Mouse (Mus musculus): ENCODE measurements around the gene Asb8. TPM values are rescaled to one million over a fixed set of nuclear protein-coding genes. Genes with fewer than 3 reads are reported as not detected.
A peak's percentile ranks its signal among the peaks of the same experiment; 100 is the strongest.

The Asb8 gene
- polyA plus RNA-seq, 1 experiment from 2014 or later: 46.7 TPM

DNA sequence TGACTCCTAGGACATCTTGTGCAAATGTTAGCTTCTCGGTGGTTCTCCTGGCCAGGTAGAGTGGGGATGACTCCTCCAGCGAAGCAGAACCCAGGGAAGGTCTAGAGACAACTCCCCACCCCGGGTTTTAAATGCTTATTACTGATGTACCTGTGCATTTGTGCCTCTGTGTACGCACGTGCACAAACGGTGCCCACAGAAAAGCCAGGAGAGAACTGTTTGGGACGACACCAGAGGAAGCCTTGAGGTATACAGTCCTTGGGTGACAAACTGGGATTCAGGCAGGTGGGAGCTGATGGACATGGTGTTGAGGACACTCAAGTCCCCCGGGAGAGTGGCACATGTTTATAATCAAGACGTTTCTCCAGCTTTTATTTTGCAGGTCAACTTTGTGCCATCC, 5.5 kb upstream of the Asb8 start:
- Histone ChIP-seq H3K36me3 (no peaks in the 10 kb centered on the region), H3K9me3 (no peaks in the 10 kb centered on the region), H3K27ac (no peak overlapping the region), H3K27me3 (peaks cover 87% of the 10 kb centered on the region), H3K9ac (no peak overlapping the region), H3K4me1 (peaks cover 14% of the 10 kb centered on the region), H3K4me3 (no peak overlapping the region), H3K4me2 (no peak overlapping the region)
- ATAC-seq (ENCODE audit: insufficient number of reproducible peaks, low FRiP score, low TSS enrichment, low read depth): no peak
- 58% methylated on average over 9 of the region's 9 CpGs for WGBS

DNA sequence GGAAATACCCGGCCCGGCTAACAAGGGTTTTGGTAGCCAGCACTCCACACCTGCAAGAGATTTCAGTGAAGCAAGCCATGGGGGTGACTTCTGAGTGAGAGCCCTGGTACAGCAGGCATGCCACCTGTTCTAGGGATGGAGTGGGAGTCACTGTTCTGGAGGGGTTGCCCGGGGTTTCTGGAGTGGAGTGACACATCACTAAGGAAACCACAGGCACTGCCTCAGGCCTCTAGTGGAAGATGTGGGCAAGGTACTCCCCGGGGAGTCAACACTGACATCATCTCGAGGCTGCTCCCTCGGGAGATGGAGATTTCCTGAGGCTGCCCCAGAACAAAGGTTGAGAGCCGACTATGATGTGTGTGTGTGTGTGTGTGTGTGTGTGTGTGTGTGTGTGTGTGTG, 4.9 kb upstream of the Asb8 start:
- H3K36me3 ChIP-seq: no peaks in the 10 kb centered on the region
- H3K4me3 ChIP-seq: no peak overlapping the region
- no peak overlapping the region for H3K9ac ChIP-seq
- H3K27me3 ChIP-seq: peaks cover 89% of the 10 kb centered on the region
- ATAC-seq (ENCODE audit: insufficient number of reproducible peaks, low FRiP score, low TSS enrichment, low read depth): no peak
- no peaks in the 10 kb centered on the region for H3K9me3 ChIP-seq
- 34% methylated on average over 7 of the region's 7 CpGs for WGBS
- H3K27ac ChIP-seq: no peak overlapping the region
- H3K4me1 ChIP-seq: peaks cover 14% of the 10 kb centered on the region
- no peak overlapping the region for H3K4me2 ChIP-seq

DNA sequence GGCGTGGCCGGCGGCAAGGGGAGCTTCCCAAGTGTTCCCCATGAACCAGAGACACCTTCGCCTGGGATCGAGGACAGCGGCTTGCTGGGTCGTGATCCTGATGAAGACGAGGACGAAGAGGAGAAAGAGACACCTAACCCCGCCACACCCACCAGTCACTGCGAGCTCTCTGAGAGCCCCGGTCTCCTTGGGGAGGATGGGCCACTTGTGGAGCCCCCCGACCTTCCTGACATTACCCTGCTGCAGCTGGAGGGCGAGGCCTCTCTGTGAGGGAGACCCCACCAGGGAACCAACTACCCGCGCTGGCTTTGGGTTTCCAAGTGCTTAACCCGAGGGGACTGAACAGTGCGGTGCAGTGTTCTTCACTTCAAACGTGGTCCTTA, 3.2 kb upstream of the Asb8 start:
- H3K4me2 ChIP-seq: peak overlapping the region; percentile 81; the same call in 1 of the 2 replicates
- no peak overlapping the region for H3K4me3 ChIP-seq
- 4% methylated on average over 19 of the region's 19 CpGs for WGBS
- no peak overlapping the region for H3K27ac ChIP-seq
- no peak for ATAC-seq (ENCODE audit: insufficient number of reproducible peaks, low FRiP score, low TSS enrichment, low read depth)
- H3K27me3 ChIP-seq: peaks cover 80% of the 10 kb centered on the region
- no peak overlapping the region for H3K9ac ChIP-seq
- H3K9me3 ChIP-seq: no peaks in the 10 kb centered on the region
- no peaks in the 10 kb centered on the region for H3K36me3 ChIP-seq
- peaks cover 14% of the 10 kb centered on the region for H3K4me1 ChIP-seq

DNA sequence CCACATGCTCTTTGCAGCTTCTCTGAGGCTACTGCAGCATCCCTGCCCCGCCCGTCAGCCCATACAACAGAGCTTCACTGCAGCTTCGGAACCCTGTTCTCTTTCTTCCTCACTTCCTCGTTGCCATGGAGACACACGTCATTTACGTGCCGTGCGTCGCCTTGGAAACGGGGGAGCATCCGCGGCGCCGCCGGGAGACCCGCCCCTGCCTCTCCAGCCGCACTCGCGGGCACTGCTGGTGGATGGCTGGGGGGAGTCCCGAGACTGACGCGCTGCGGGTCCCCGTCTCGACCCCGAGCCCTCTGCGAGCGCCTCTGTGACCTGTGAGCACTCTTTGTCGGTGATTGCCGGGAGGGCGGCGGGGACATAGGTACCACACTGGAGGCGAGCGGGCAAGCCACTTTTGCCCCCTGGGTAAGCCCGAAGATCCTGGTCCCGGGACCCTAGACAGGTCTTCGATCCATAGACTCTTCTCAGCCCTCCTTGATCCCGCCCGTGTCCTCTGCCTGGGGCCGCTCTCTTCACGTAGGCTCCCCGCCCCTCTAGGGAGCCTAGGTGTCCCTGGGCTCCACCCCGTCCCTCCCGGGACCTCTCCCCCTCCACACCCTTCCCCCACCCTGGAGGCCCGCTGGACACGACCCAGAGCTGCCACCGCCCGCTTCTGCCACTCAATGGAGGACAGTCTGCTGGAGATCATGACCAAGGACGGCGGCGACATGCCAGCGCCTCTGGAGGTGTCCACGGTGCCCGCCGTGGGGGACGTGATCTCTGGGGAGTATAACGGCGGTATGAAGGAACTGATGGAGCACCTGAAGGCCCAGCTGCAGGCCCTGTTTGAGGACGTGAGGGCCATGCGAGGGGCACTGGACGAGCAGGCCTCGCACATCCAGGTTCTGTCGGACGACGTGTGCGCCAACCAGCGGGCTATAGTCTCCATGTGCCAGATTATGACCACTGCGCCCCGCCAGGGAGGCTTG, 2.5 kb upstream of the Asb8 start:
- Histone ChIP-seq H3K9me3 (no peaks in the 10 kb centered on the region), H3K27me3 (peaks cover 74% of the 10 kb centered on the region), H3K4me2 (peak overlapping the region; percentile 81), H3K27ac (no peak overlapping the region), H3K9ac (0 out of 2 replicates have a peak overlapping the region, but pooled peaks have one; percentile 4), H3K36me3 (no peaks in the 10 kb centered on the region), H3K4me1 (peaks cover 14% of the 10 kb centered on the region), H3K4me3 (peak overlapping the region; percentile 44)
- peak; percentile 47; the same call in 1 of the 2 replicates for ATAC-seq (ENCODE audit: insufficient number of reproducible peaks, low FRiP score, low TSS enrichment, low read depth)
- WGBS: 1% methylated on average over 69 of the region's 69 CpGs

DNA sequence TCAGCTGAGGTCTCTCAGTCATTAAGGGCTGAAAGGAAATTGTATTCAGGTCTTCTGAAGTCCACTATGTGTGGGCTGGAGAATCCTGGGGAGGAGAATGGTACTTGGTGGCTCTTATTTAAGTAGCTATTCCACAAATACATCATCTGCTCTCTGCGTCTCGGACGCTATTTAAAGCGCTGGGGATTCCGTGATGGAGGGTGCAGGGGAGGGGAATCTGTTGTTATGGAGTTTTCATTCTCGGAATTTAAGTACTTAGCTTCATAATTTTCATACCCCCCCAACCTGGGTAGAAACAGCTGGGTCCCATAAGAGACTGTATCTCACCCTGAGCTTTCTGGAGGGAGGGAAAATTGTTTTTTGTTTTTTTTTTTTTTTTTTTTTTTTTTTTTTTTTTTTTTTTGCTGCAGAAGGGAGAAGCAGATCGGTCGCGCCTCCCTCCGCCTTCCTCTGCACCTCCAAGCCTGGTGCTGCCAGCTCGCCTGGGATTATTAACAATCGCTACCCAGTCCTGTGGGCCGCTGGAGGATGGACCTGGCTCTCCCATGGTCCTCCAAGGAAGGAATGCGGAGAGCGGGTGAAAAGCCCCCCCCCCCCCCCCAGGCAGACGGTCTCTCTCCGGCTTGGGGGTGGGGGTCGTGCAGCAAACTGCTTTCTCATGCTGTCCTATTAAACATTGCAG, 1.7 kb upstream of the Asb8 start, which contains the start of gene Ccdc184:
Gene Ccdc184, plus strand, starts transcription at position 196 of the 682 bp plus-strand sequence.
- Histone ChIP-seq H3K9ac (0 out of 2 replicates have a peak within 1 kb of the TSS, but pooled peaks have one; percentile 4), H3K36me3 (no peaks in the 10 kb centered on the region), H3K4me3 (peak within 1 kb of the TSS; percentile 44), H3K4me1 (peaks cover 14% of the 10 kb centered on the region), H3K9me3 (no peaks in the 10 kb centered on the region), H3K27ac (no peak within 1 kb of the TSS), H3K4me2 (peak within 1 kb of the TSS; percentile 81), H3K27me3 (peaks cover 65% of the 10 kb centered on the region)
- ATAC-seq (ENCODE audit: insufficient number of reproducible peaks, low FRiP score, low TSS enrichment, low read depth): no peak
- 2% methylated on average over 17 of the region's 18 CpGs for WGBS

DNA sequence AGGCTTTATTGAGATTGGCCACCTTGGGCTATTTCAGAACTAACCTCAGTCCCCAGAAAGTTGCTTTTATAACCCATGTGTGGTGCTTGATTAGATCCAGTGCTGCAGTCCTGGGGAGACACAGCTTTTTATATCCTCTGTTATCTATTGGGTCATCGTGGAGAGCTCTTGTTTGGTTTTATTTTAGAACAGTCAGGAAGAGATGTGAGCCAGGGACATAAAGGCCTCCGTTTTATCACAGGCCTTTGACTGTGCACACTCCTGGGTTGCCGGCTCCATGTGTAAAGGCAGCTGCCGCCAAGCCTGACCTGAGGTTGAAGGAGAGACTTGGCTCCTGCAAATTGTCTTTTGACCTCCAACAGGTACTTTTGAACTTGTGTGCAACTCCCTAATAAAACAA, 2.9 kb downstream of the Asb8 start:
- no peak for ATAC-seq (ENCODE audit: insufficient number of reproducible peaks, low FRiP score, low TSS enrichment, low read depth)
- H3K4me3 ChIP-seq: no peak overlapping the region
- peaks cover 4% of the 10 kb centered on the region for H3K4me1 ChIP-seq
- H3K9me3 ChIP-seq: no peaks in the 10 kb centered on the region
- no peak overlapping the region for H3K9ac ChIP-seq
- no peak overlapping the region for H3K27ac ChIP-seq
- H3K4me2 ChIP-seq: no peak overlapping the region
- H3K27me3 ChIP-seq: peaks cover 20% of the 10 kb centered on the region
- 50% methylated on average over 4 of the region's 4 CpGs for WGBS
- H3K36me3 ChIP-seq: no peaks in the 10 kb centered on the region

DNA sequence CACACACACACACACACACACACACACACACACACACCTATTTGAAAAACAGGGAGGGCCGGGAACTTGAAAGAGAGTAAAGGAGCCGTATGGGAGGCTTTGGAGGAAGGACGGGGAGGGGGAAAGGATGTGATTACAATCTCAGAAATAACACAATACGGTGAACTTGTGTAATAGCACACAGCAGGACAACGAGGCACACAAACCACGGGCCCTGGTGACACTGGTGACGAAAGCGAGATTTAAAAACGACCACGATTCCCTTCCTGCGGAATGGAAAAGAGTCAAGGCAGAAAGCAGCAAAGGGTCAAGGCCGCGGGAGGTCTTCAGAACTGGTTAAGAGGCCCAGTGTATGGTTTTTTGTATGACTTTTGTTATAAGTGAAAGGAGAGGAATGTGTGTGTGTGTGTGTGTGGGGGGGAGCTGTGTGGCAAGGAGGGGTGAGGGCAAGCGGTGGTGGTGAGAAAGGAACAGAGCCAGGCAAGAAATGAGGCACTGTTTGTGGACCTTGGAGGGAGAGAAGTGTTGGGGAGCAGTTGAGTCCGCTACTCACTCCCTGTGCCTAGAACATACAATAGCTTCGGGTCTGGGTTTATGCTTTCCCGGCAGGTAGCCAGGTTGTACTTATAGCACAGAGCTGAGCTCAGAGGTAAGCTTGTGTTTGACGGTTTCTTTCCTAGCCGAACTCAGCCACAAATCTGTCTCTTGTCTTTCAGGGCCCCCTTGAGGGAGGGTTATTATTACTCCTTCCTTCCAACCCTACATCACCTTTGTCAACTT, 4.2 kb downstream of the Asb8 start:
- no peak overlapping the region for H3K9ac ChIP-seq
- ATAC-seq (ENCODE audit: insufficient number of reproducible peaks, low FRiP score, low TSS enrichment, low read depth): no peak
- H3K9me3 ChIP-seq: no peaks in the 10 kb centered on the region
- H3K4me3 ChIP-seq: no peak overlapping the region
- no peaks in the 10 kb centered on the region for H3K36me3 ChIP-seq
- peaks cover 9% of the 10 kb centered on the region for H3K27me3 ChIP-seq
- H3K4me1 ChIP-seq: no peaks in the 10 kb centered on the region
- no peak overlapping the region for H3K27ac ChIP-seq
- H3K4me2 ChIP-seq: no peak overlapping the region
- 64% methylated on average over 19 of the region's 19 CpGs for WGBS

DNA sequence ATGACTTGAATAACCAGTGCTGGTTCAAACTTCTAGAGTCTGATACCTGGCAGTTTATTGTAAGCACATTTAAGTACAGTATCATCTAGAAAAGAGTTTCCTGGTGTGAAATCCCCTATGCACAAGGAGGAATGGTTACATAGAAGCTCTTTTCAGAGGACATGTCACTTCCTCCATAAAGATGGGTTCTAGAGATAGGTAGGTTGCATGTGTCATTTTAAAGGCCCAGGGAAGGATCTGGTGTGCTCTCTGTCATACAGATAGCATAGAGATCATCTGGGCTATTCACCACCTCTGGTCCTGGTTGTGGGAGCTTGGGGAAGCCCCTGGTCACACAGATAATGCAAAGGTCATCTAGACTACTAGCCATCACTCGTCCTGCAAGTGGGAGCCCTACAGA, 8.2 kb downstream of the Asb8 start:
- Histone ChIP-seq H3K36me3 (no peaks in the 10 kb centered on the region), H3K9ac (no peak overlapping the region), H3K4me2 (no peak overlapping the region), H3K27ac (no peak overlapping the region), H3K27me3 (no peaks in the 10 kb centered on the region), H3K4me3 (no peak overlapping the region), H3K9me3 (no peaks in the 10 kb centered on the region), H3K4me1 (no peaks in the 10 kb centered on the region)
- 74% methylated on average over 1 of the region's 1 CpGs for WGBS
- ATAC-seq (ENCODE audit: insufficient number of reproducible peaks, low FRiP score, low TSS enrichment, low read depth): no peak

DNA sequence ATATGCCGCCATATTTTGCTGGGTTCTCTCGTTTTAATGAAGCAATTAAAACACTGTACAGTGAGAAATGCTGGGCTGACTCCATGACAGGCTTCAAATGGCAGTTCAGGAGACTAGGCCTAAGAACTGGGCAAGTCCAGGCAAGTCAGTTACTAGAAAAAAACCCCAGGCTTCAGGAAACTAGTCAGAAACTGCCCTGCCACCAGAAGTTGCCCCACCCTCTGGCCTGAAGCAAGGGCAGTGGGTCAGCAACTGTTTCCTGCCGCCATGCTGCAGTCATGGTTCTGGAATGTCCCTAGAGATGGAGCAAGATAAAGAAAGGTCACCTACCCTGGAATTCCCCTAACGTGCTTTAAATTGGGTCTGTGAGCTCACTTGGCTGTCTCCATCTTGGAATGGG, 9.5 kb downstream of the Asb8 start:
- Histone ChIP-seq H3K4me2 (no peak overlapping the region), H3K27ac (no peak overlapping the region), H3K4me1 (no peaks in the 10 kb centered on the region), H3K27me3 (no peaks in the 10 kb centered on the region), H3K9me3 (no peaks in the 10 kb centered on the region), H3K9ac (no peak overlapping the region), H3K4me3 (no peak overlapping the region), H3K36me3 (no peaks in the 10 kb centered on the region)
- WGBS: 64% methylated on average over 4 of the region's 4 CpGs
- no peak for ATAC-seq (ENCODE audit: insufficient number of reproducible peaks, low FRiP score, low TSS enrichment, low read depth)

DNA sequence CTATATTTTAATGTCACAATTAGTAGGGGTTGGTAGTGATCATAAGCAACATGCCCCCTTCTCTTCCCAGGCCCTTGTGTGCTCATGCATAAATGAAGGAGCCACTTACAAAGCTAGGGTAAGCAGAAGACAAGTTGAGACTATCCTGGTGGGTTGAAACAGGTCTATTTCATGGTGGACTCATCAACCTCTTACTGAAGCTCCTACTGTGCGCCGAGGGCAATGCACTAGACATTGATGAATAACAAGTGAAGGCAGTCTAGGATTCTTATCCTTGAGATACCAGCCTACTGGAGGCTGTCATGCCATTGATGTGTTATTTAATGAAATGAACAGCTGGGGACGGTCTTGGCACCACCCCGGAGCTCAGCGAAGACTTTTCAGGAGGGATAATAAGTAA, 10.2 kb downstream of the Asb8 start:
- no peak overlapping the region for H3K4me3 ChIP-seq
- no peak overlapping the region for H3K4me2 ChIP-seq
- WGBS: 93% methylated on average over 5 of the region's 5 CpGs
- H3K36me3 ChIP-seq: no peaks in the 10 kb centered on the region
- no peaks in the 10 kb centered on the region for H3K4me1 ChIP-seq
- H3K27me3 ChIP-seq: no peaks in the 10 kb centered on the region
- ATAC-seq (ENCODE audit: insufficient number of reproducible peaks, low FRiP score, low TSS enrichment, low read depth): no peak
- no peak overlapping the region for H3K27ac ChIP-seq
- no peak overlapping the region for H3K9ac ChIP-seq
- H3K9me3 ChIP-seq: no peaks in the 10 kb centered on the region

DNA sequence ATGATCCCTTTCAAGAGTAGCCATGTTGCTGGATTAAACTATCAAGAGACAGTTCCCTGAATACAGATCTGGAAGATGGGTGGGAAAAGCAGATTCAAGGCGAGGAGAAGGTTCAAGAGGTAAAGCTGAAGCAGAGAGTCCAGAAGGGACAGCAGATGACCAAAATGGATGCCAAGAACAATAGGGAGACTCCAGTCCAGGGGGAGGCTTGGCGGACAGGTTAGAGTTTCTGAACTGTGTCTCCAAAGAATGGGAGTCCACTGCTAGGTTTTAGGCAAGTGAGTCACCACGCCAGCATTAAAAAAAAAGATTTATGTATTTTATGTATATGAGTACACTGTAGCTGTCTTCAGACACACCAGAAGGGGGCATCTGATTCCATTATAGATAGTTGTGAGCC, 10.8 kb downstream of the Asb8 start:
- Histone ChIP-seq H3K9ac (no peak overlapping the region), H3K4me1 (no peaks in the 10 kb centered on the region), H3K27me3 (no peaks in the 10 kb centered on the region), H3K27ac (no peak overlapping the region), H3K9me3 (no peaks in the 10 kb centered on the region), H3K36me3 (no peaks in the 10 kb centered on the region), H3K4me3 (no peak overlapping the region), H3K4me2 (no peak overlapping the region)
- 75% methylated on average over 3 of the region's 3 CpGs for WGBS
- ATAC-seq (ENCODE audit: insufficient number of reproducible peaks, low FRiP score, low TSS enrichment, low read depth): no peak
